Mouse (Mus musculus) regulatory T cell (primary cell): ENCODE measurements around the gene Ttll2.
"Not testable (repeated sequence)": the region's sequence is repeated elsewhere in the genome, so short reads cannot be mapped to it uniquely, and the experiment has no call there.

Source experiments
- in situ Hi-C: fragments of 300-600 bp; cut with MboI, MseI; formaldehyde crosslinking; loops from one replicate; pipeline ENCODE4 v1.15.1; 2025; ENCODE audit warnings: high pct_unique_total_duplicates

The Ttll2 gene

DNA sequence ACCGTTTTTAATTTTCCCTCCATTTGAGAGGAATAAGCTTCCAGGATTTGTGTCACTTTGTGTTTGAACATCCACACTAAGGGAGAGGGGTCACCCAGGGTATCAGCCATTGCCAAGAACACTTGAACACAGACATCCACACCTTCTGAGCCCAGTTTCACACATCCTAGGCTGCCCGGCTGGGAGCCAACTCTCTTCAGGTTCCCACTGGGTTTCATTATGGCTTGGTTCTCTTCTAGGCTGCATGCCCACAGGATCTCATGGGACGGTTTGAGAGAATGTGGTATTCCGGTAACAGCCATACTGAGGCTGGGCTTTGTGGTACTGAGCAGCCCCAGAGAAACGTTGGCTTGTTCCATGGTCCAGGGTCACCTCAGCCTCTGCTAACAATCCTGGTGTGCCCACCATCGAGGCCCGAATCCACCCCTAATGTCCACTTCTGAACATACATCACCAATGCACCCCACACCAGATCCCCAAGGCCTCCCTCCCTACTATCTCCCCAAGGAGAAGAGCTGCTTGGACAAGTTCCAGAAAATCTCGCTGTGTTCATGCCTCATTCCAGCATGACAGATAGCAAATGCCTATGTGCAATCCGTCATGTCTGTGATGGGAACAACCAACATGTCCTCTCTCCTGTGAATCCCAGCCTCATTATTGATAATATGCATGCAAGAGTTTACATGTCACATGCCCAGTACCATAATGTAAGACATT, 8.4 kb upstream of the Ttll2 start:
- in situ Hi-C loops, result not testable (repeated sequence)

- in situ Hi-C loops, result loop anchor here (5.0 kb wide), 1 partner anchor 88 kb away; no protein-coding TSS in a partner anchor
Measured at GRCm38 (mm10) chr17:7359806-7360205, 7.3 kb upstream of the Ttll2 start.

DNA sequence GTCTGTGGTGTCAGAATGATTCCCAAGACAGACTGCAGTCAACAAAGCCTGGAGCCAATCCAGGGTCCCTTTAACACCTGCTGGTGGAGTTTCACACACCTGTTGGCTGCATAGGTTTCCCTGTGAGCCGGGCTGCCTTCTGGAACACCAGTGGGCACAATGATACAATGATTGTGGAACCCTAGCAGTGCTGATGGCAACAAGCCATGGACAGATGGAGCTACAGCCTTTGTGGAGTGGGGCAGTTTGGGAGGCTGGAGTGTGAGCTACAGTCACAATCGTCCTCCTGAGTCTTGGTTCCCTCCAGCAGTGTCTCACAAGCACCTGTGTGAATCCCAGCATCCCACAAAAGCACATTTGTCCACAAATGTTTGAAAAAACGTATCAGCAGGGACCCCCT, 3.7 kb downstream of the Ttll2 start:
- in situ Hi-C loops, result not testable (repeated sequence)

GRCm38 (mm10) chr17:7337381-7337780, 15.1 kb downstream of the Ttll2 start:
- in situ Hi-C loops, result not testable (repeated sequence)

- in situ Hi-C loops, result not testable (repeated sequence)
Measured at GRCm38 (mm10) chr17:7332745-7333144, 19.8 kb downstream of the Ttll2 start.

- in situ Hi-C loops, result not testable (repeated sequence)
Measured at GRCm38 (mm10) chr17:7326415-7326814, 26.1 kb downstream of the Ttll2 start.

GRCm38 (mm10) chr17:7324346-7324745, 28.1 kb downstream of the Ttll2 start, which contains the start of gene Tcp10a:
Gene Tcp10a, plus strand, starts transcription at chr17:7324646.
- in situ Hi-C loops, result not testable (repeated sequence)

DNA sequence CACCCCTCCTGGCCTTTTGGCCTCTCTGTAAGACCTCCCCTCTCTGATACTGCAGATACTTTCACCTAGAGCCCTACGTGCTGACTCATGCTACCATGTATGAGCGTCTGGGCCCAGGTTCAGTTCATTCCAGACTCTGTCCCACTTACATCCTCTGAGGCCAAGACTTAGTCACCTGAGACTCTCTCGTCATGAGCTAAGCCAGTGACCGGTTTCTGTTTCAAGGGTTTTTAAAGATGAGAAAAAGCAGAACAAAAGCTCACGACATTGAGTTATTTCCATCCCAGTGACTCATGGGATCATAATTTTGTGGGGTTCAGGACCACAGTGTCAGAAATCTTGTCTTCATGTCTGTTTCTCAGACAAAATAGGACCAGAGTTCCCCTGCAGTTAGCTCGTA, 32.7 kb downstream of the Ttll2 start:
- in situ Hi-C loops, result not testable (repeated sequence)

- in situ Hi-C loops, result not testable (repeated sequence)
Measured at GRCm38 (mm10) chr17:7315693-7316382, 36.7 kb downstream of the Ttll2 start.

- in situ Hi-C loops, result loop anchor here (5.0 to 10.0 kb wide), 3 partner anchors 111 to 238 kb away; no protein-coding TSS in a partner anchor
Measured at GRCm38 (mm10) chr17:7306278-7307196, 46.0 kb downstream of the Ttll2 start.
